Mouse (Mus musculus): ENCODE measurements around the gene Klhdc7b. TPM values are rescaled to one million over a fixed set of nuclear protein-coding genes. Genes with fewer than 3 reads are reported as not detected.
"Not testable (repeated sequence)": the region's sequence is repeated elsewhere in the genome, so short reads cannot be mapped to it uniquely, and the experiment has no call there.

The Klhdc7b gene
- polyA plus RNA-seq, 1 experiment from 2014 or later = 0.04 TPM

DNA sequence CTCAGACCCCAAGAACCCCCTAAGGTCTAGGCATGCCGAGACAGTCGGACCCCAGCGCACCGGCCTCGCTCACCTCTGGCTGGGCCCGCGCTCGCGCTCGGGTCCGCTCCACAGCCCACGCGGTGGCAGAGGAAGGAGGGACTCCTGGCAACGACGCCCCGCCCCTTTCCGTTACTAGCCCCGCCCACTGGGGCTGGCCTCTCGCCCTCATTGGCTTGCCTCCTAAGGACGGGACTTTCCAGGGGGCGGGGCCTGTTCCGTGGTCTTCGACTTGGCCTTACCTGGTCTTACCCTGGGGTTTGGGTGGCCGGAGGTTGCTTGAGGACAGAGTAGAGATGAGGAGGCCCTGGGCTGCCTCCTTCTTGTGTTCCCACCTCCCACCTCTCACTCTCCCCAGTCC is 25.4 kb downstream of the Klhdc7b start, which contains the start of gene Syce3:
Gene Syce3 (minus strand): TSS at position 386 of the 400 bp plus-strand sequence.
- peaks cover 20% of the 10 kb centered on the region for H3K9me3 ChIP-seq
- no peaks in the 10 kb centered on the region for H3K36me3 ChIP-seq (replicated peaks)
- DNase-seq (ENCODE audit: extremely low spot score, low spot score) = no peak
- WGBS = 89% methylated on average over 24 of the region's 24 CpGs
- no peak within 1 kb of the TSS for H3K4me3 ChIP-seq
- no peak within 1 kb of the TSS for H3K27ac ChIP-seq
- no peaks in the 10 kb centered on the region for H3K27me3 ChIP-seq (ENCODE audit: poor library complexity, severe bottlenecking)
- H3K4me1 ChIP-seq = no peaks in the 10 kb centered on the region

DNA sequence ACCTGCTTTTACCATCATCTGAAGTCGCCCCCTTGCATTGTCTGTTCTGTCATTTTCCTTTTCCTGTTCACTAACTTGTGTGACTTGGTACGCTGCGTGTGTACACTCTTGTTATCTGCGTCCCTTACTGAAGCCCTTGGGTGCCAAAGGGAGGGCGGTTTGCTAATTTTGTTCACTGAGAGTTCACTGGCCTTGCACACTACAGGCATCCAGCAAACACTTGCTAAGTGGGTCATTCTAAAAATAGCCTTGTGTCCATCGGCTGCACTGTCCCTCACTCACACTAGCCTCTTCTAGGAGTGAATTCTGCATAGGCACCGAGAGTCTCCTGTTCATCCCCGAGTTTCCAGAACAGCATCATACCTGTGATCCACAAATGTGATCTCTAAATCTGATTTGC is 30.6 kb downstream of the Klhdc7b start:
- WGBS = 90% methylated on average over 8 of the region's 8 CpGs
- no peak overlapping the region for H3K4me3 ChIP-seq
- peaks cover 36% of the 10 kb centered on the region for H3K36me3 ChIP-seq (replicated peaks)
- H3K9me3 ChIP-seq = no peaks in the 10 kb centered on the region
- H3K4me1 ChIP-seq = no peaks in the 10 kb centered on the region
- H3K27ac ChIP-seq = no peak overlapping the region
- no peak for DNase-seq (ENCODE audit: extremely low spot score, low spot score)
- no peaks in the 10 kb centered on the region for H3K27me3 ChIP-seq (ENCODE audit: poor library complexity, severe bottlenecking)

DNA sequence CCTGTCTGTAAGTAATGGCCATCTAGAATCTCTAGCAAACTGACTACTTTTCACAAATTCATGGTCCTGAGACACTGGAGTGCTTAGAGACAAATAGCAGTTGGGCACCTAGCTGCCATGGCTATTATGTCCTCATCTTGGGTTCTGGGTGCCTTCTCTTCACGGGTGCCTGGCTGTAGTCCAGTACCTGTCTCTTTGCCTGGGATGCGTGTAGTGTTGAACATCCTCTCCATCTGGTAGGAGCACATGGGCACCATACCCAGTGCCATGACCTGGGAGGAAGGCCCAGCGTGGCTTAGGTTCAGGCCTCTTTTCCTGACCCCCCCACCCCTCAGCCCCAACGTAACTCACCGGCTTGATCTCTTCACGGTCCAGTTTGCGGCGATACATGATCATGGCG is 37.2 kb downstream of the Klhdc7b start:
- Histone ChIP-seq H3K27ac (no peak overlapping the region), H3K36me3 (replicated peaks) (peaks cover 67% of the 10 kb centered on the region), H3K27me3 (ENCODE audit: poor library complexity, severe bottlenecking) (0 out of 2 replicates have a peak, but pooled peaks cover 5% of the 10 kb centered on the region), H3K4me3 (no peak overlapping the region), H3K4me1 (peaks cover 18% of the 10 kb centered on the region), H3K9me3 (no peaks in the 10 kb centered on the region)
- WGBS = 92% methylated on average over 9 of the region's 9 CpGs
- DNase-seq (ENCODE audit: extremely low spot score, low spot score) = no peak

DNA sequence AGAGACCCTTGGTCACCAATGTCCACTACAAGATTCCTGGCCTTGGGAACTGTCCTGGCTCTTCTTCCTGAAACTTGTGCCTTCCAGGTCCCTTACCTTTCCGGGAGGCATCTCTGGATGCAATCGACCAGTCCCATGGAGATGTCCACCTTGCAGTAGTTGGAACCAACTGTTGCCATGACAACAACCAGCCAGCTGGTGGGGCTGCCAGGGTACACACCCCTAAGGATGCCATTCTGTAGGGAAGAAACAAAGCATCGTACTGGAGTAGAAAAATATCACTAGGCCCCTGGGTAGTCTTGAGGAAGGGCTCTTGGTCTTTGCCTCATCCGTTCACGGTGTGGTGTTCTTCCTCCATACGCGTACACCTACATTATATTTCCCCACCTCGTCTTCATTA is 39.9 kb downstream of the Klhdc7b start:
- 86% methylated on average over 8 of the region's 8 CpGs for WGBS

DNA sequence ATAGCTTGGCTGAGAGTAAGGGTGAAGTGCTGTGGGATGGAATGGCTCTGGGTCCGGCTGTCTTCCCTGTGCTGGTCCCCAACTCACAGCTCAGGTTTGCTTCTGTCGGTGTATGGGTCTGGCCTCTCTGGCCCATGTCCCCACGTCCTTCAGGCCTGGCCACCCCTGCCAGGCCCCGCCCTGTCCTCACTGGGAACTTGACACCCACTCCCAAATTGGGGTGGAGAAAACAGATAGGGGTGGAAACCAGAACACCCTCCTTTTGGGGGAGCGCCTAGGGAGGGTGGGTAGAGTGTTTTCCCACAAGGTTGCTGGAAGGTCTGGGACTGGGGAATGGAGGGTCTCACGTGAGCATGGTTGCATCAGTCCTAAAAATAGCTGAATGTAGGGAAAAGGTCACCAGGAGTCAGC is 41.0 kb downstream of the Klhdc7b start, which contains the start of gene Cpt1b:
Gene Cpt1b (minus strand): TSS at position 153 of the 411 bp plus-strand sequence.
- Histone ChIP-seq H3K4me3 (peak within 1 kb of the TSS; percentile 29), H3K27me3 (ENCODE audit: poor library complexity, severe bottlenecking) (0 out of 2 replicates have a peak, but pooled peaks cover 5% of the 10 kb centered on the region), H3K9me3 (no peaks in the 10 kb centered on the region), H3K27ac (peak within 1 kb of the TSS; percentile 36; the same call in 1 of the 2 replicates), H3K4me1 (peaks cover 38% of the 10 kb centered on the region), H3K36me3 (replicated peaks) (peaks cover 45% of the 10 kb centered on the region)
- no peak for DNase-seq (ENCODE audit: extremely low spot score, low spot score)
- 27% methylated on average over 6 of the region's 6 CpGs for WGBS

More for the DNA sequence above, 39.9 kb downstream of the Klhdc7b start:
- 0 out of 2 replicates have a peak, but pooled peaks cover 5% of the 10 kb centered on the region for H3K27me3 ChIP-seq (ENCODE audit: poor library complexity, severe bottlenecking)
- no peaks in the 10 kb centered on the region for H3K9me3 ChIP-seq
- peaks cover 30% of the 10 kb centered on the region for H3K4me1 ChIP-seq
- H3K4me3 ChIP-seq = no peak overlapping the region
- no peak overlapping the region for H3K27ac ChIP-seq
- no peak for DNase-seq (ENCODE audit: extremely low spot score, low spot score)
- H3K36me3 ChIP-seq (replicated peaks) = peaks cover 55% of the 10 kb centered on the region

DNA sequence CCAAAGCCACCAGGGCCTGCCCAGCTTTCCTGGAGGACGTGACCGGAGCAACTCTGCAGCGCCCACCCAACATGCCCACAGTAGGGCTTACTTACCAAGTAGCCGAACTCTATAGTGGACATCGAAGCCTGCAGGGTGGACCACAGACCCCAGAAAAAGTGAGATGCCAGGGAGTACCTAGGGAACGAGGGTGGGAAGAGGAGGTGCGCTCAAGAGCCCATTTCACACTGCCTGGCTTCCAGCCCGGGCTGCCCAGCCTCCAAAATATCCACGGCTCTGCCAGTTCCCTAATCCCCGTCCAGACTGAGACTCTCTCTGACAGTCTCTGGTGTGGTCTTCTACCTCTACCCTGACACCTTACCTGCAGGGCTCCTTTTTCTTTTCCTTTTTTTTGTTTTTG is 42.0 kb downstream of the Klhdc7b start:
- Histone ChIP-seq H3K27me3 (ENCODE audit: poor library complexity, severe bottlenecking) (0 out of 2 replicates have a peak, but pooled peaks cover 5% of the 10 kb centered on the region), H3K4me3 (no peak overlapping the region), H3K27ac (no peak overlapping the region), H3K36me3 (replicated peaks) (peaks cover 42% of the 10 kb centered on the region), H3K9me3 (no peaks in the 10 kb centered on the region), H3K4me1 (peaks cover 43% of the 10 kb centered on the region)
- 89% methylated on average over 10 of the region's 10 CpGs for WGBS
- no peak for DNase-seq (ENCODE audit: extremely low spot score, low spot score)

DNA sequence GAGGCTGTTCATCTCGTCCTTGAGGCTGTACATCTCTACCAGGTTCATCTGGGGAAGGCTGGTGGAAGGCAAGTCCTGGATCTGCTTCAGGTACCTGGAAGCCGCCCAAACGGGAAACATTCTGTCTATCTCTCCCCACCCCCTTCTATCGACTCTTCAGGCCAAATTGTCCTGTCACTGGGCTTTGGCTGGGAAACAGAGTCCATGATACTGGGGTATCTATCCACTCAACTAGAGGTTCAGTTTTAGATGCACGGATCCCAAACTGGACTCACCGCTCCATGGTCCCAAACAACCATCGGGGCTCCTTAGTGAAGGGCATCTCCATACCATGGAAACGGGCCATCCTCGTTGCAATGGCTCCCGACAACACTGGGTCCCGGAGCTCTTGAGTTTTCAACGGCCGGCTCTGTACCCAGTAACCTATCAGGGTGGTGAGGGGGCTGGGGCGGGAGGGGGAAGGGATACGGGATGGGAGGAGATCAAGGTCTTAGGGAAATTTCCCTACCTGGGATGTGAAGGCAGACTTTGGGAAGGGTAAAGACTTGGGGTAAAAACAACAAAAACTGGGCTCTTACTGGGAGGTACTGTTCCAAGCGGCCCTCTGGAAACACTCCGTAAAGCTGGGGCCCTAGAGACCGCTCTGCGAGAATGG is 43.5 kb downstream of the Klhdc7b start:
- Histone ChIP-seq H3K9me3 (no peaks in the 10 kb centered on the region), H3K4me1 (peaks cover 43% of the 10 kb centered on the region), H3K4me3 (peak overlapping the region; percentile 86), H3K36me3 (replicated peaks) (peaks cover 35% of the 10 kb centered on the region), H3K27ac (no peak overlapping the region), H3K27me3 (ENCODE audit: poor library complexity, severe bottlenecking) (0 out of 2 replicates have a peak, but pooled peaks cover 5% of the 10 kb centered on the region)
- 85% methylated on average over 19 of the region's 19 CpGs for WGBS
- no peak for DNase-seq (ENCODE audit: extremely low spot score, low spot score)

DNA sequence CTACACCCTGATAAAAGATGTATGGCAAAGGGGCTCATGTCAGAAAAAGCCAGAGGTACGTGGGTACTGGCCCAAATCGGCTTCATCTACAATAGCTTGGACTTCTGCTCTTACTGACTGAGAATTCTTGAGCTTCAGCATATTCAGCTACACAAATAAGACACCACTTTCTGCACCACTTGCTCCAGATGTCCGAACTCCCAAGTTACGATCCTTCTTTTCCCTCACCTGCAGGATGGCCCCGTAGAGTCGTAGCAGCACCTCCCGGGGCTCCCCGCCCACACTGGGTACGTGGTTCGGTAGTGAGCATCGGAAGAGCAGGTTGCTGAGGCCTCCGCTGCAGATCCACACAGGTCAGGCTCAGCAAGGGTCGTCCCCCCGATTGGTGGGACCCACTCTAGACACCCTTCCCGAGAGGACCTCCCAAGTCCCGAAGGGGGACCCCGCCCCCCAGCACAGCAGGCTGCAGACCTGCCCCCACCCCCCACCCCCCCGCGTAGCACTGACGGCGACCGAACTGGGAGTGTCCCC is 44.2 kb downstream of the Klhdc7b start:
- peak overlapping the region; percentile 86 for H3K4me3 ChIP-seq
- no peak for DNase-seq (ENCODE audit: extremely low spot score, low spot score)
- H3K27ac ChIP-seq = peak overlapping the region; percentile 96
- H3K4me1 ChIP-seq = peaks cover 43% of the 10 kb centered on the region
- WGBS = 6% methylated on average over 22 of the region's 22 CpGs
- no peaks in the 10 kb centered on the region for H3K9me3 ChIP-seq
- H3K36me3 ChIP-seq (replicated peaks) = peaks cover 33% of the 10 kb centered on the region
- 0 out of 2 replicates have a peak, but pooled peaks cover 5% of the 10 kb centered on the region for H3K27me3 ChIP-seq (ENCODE audit: poor library complexity, severe bottlenecking)

DNA sequence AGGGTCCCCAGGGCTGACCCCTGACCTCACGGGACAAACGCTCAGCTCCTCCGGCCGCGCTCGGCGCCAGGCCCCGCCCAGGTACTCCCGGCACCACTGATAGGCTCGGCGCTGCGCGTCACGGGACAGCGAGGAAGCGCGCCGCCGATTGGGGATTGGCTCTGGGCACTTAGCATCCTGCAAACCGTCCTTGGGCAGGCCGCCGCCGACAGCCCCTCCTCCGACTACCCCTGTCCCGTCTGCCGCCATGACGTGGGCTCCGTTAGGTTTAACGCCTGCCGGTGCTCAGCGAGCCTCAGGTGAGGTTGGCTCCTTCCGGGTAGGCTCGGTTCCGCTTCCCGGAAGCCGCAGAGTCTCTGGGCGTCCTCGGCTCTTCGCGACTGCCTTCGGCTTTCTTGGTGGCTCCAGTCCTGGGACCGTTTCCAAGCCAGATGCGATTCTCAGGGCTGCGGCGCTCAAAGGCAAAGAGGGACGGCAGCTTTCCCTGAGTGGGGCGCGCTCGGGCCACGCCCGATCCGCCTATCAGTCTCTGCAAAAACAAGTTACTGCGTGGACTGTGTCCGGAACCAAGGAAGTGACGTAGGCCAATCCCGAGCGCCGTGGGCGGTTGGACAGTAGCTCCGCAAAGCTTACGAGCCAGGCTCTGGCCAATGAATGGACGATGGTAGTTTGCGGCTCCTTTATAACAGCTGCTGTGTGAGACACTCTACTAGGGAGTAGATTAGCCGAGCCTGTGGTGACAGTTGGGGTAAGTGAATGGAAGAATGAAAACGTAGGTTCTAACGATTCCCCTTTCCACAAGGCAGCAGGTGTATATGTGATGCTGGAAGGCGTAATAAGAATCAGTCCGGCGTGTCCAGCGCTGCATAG is 44.9 kb downstream of the Klhdc7b start, which contains the start of the genes C730034F03Rik, Gm44502 and Chkb:
Gene C730034F03Rik (plus strand): TSS at position 238 of the 870 bp plus-strand sequence.
Gene Gm44502 (minus strand): TSS at position 345 of the 870 bp plus-strand sequence.
Gene Chkb (minus strand): TSS at position 557 of the 870 bp plus-strand sequence.
- Histone ChIP-seq H3K4me3 (peak within 1 kb of the TSS; percentile 86), H3K4me1 (peaks cover 43% of the 10 kb centered on the region), H3K27ac (peak within 1 kb of the TSS; percentile 96), H3K9me3 (no peaks in the 10 kb centered on the region), H3K27me3 (ENCODE audit: poor library complexity, severe bottlenecking) (0 out of 2 replicates have a peak, but pooled peaks cover 5% of the 10 kb centered on the region), H3K36me3 (replicated peaks) (peaks cover 31% of the 10 kb centered on the region)
- peak; percentile 93 for DNase-seq (ENCODE audit: extremely low spot score, low spot score)
- WGBS = under 1% methylated on average over 70 of the region's 70 CpGs

DNA sequence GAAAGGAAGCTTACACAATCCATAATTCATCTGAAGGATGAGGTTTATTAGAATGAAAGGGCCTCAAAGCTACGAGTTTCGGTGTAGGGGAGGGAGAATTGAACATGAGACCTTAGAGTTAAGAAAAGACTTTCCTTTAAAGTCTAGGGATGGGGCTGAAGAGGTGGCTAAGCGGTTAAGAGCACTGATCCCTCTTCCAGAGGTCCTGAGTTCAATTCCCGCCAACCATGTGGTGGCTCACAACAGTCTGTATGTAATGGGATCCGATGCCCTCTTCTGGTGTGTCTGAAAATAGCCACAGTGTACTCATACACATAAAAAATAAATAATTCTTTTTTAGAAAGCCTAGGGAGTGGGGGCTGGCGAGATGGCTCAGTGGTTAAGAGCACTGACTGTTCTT is 45.6 kb downstream of the Klhdc7b start:
- no peak for DNase-seq (ENCODE audit: extremely low spot score, low spot score)
- peaks cover 35% of the 10 kb centered on the region for H3K4me1 ChIP-seq
- H3K4me3 ChIP-seq = peak overlapping the region; percentile 86
- no peaks in the 10 kb centered on the region for H3K9me3 ChIP-seq
- 0 out of 2 replicates have a peak, but pooled peaks cover 4% of the 10 kb centered on the region for H3K27me3 ChIP-seq (ENCODE audit: poor library complexity, severe bottlenecking)
- H3K36me3 ChIP-seq (replicated peaks) = peaks cover 30% of the 10 kb centered on the region
- peak overlapping the region; percentile 96 for H3K27ac ChIP-seq
- WGBS = 46% methylated on average over 6 of the region's 6 CpGs

DNA sequence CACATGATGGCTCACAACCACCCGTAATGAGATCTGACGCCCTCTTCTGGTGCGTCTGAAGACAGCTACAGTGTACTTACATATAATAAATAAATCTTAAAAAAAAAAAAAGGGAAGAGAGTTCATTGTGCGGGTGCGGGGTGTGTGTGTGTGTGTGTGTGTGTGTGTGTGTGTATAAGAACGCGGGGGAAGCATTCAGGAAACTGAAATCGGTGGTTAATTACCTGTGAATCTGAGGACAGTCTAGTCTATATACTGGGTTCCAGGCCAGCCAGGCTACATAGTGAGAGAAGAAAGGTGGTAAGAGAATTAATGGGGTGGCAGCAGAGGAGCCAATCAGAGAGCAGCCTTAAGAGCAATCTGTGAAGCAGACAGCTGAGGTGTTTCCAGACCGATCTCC is 46.1 kb downstream of the Klhdc7b start:
- WGBS = 88% methylated on average over 9 of the region's 9 CpGs
- Histone ChIP-seq H3K4me1 (peaks cover 31% of the 10 kb centered on the region), H3K36me3 (replicated peaks) (peaks cover 26% of the 10 kb centered on the region)
- H3K4me3 ChIP-seq; H3K27ac ChIP-seq; H3K9me3 ChIP-seq; H3K27me3 ChIP-seq (ENCODE audit: poor library complexity, severe bottlenecking); DNase-seq (ENCODE audit: extremely low spot score, low spot score): not testable (repeated sequence)

DNA sequence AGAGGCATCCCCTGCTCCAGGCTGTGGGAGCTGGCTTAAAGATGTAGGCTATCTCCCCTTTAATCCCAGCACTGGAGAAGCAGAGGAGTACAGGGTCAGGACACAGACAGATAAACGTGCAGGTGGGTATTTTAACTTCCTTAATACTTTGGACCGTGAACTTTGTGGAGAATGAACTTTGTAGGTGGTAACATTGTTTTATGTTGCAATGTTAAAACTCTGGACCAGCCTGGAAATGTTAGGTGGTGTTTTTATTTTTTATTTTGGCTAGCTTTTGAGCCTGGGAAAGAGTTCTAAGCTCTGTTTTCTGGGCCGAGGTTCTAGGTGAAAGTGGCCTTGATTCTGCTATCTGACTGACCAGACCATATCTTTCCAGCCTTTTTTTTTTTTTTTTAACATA is 46.6 kb downstream of the Klhdc7b start:
- DNase-seq (ENCODE audit: extremely low spot score, low spot score) = no peak
- no peaks in the 10 kb centered on the region for H3K27me3 ChIP-seq (ENCODE audit: poor library complexity, severe bottlenecking)
- no peaks in the 10 kb centered on the region for H3K9me3 ChIP-seq
- H3K4me3 ChIP-seq = no peak overlapping the region
- H3K4me1 ChIP-seq = peaks cover 26% of the 10 kb centered on the region
- H3K27ac ChIP-seq = no peak overlapping the region
- 94% methylated on average over 3 of the region's 3 CpGs for whole genome bisulfite sequencing
- H3K36me3 ChIP-seq (replicated peaks) = peaks cover 21% of the 10 kb centered on the region

Measured in forebrain, embryonic 10.5 days (tissue).